Mouse (Mus musculus): Measurements from ENCODE around the gene Npcd. TPM values are rescaled to one million over a fixed set of nuclear protein-coding genes. Genes with fewer than 3 reads are reported as not detected.

The Npcd gene
- polyA plus RNA-seq, 1 experiment: 3.2 TPM

DNA sequence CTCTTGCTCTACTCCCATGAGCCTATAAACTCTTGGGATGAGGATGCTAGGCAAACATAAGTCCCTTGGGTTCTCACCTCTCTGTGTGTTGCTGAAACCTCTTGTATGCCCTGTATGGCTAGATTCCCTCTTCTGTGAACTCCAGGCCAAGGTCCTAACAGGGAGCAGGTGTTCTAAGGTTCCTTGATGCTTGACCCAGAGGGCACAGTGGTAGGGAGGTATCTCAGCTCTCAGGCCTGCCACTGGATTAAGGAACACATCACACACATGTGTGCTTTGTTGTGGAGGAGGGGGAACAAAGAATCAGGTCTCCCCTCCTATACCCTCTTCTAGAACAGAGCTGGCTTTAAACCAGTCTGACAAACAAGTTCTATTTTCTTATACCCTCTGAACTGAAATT is 56.3 kb downstream of the Npcd start, which contains the start of gene Dnal4:
Dnal4 (minus strand) TSS at position 101 of the 400 bp plus-strand sequence.
- Histone ChIP-seq H3K36me3 (ENCODE audit: control insufficient read depth, insufficient read depth) (no peaks in the 10 kb centered on the region), H3K4me2 (ENCODE audit: low read depth) (no peak within 1 kb of the TSS), H3K4me3 (no peak within 1 kb of the TSS), H3K79me2 (ENCODE audit: control insufficient read depth, insufficient read depth) (peaks cover 6% of the 10 kb centered on the region), H3ac (ENCODE audit: control insufficient read depth, insufficient read length) (no peak within 1 kb of the TSS), H3K27me3 (ENCODE audit: control insufficient read depth, insufficient read depth, insufficient read length) (peaks cover 12% of the 10 kb centered on the region)
- TF ChIP-seq POLR2A (IDR thresholded peaks at IDR 0.05; ENCODE audit: insufficient read length, low read depth) (no peak), SRF (IDR thresholded peaks at IDR 0.05; ENCODE audit: control insufficient read depth, insufficient read length, low read depth) (no peak), CEBPB (IDR thresholded peaks at IDR 0.05; ENCODE audit: insufficient read depth, poor library complexity, severe bottlenecking) (no peak), TCF12 (IDR thresholded peaks at IDR 0.05; ENCODE audit: insufficient read depth, poor library complexity, severe bottlenecking) (no peak), POLR2AphosphoS2 (IDR thresholded peaks at IDR 0.05; ENCODE audit: insufficient read length, low read depth) (no peak), USF1 (IDR thresholded peaks at IDR 0.05; ENCODE audit: low read depth) (no peak), TCF3 (IDR thresholded peaks at IDR 0.05; ENCODE audit: insufficient read length, low read depth) (no peak), E2F4 (IDR thresholded peaks at IDR 0.05; ENCODE audit: insufficient read depth) (no peak), MYOD1 (IDR thresholded peaks at IDR 0.05; ENCODE audit: control insufficient read depth in 1 of 3, insufficient read length in 2 of 3, low read depth in 2 of 3) (no peak), MAX (IDR thresholded peaks at IDR 0.05; ENCODE audit: low read depth) (no peak), MYOG (IDR thresholded peaks at IDR 0.05; ENCODE audit: control insufficient read depth in 1 of 3, insufficient read depth in 1 of 3, insufficient read length in 2 of 3, low read depth in 2 of 3) (no peak), REST (IDR thresholded peaks at IDR 0.05; ENCODE audit: insufficient read depth, insufficient read length) (no peak)

GRCm38 (mm10) chr15:79775662-79776061 is 58.4 kb downstream of the Npcd start:
- H3ac ChIP-seq (ENCODE audit: control insufficient read depth, insufficient read length): no peak overlapping the region
- TF ChIP-seq MYOG (IDR thresholded peaks at IDR 0.05; ENCODE audit: control insufficient read depth in 1 of 3, insufficient read depth in 1 of 3, insufficient read length in 2 of 3, low read depth in 2 of 3) (no peak), MAX (IDR thresholded peaks at IDR 0.05; ENCODE audit: low read depth) (no peak), MYOD1 (IDR thresholded peaks at IDR 0.05; ENCODE audit: control insufficient read depth in 1 of 3, insufficient read length in 2 of 3, low read depth in 2 of 3) (no peak), USF1 (IDR thresholded peaks at IDR 0.05; ENCODE audit: low read depth) (no peak)
- no peaks in the 10 kb centered on the region for H3K36me3 ChIP-seq (ENCODE audit: control insufficient read depth, insufficient read depth)
- no peak overlapping the region for H3K4me2 ChIP-seq (ENCODE audit: low read depth)
- no peak overlapping the region for H3K4me3 ChIP-seq
- no peaks in the 10 kb centered on the region for H3K27me3 ChIP-seq (ENCODE audit: control insufficient read depth, insufficient read depth, insufficient read length)
- peaks cover 10% of the 10 kb centered on the region for H3K79me2 ChIP-seq (ENCODE audit: control insufficient read depth, insufficient read depth)

DNA sequence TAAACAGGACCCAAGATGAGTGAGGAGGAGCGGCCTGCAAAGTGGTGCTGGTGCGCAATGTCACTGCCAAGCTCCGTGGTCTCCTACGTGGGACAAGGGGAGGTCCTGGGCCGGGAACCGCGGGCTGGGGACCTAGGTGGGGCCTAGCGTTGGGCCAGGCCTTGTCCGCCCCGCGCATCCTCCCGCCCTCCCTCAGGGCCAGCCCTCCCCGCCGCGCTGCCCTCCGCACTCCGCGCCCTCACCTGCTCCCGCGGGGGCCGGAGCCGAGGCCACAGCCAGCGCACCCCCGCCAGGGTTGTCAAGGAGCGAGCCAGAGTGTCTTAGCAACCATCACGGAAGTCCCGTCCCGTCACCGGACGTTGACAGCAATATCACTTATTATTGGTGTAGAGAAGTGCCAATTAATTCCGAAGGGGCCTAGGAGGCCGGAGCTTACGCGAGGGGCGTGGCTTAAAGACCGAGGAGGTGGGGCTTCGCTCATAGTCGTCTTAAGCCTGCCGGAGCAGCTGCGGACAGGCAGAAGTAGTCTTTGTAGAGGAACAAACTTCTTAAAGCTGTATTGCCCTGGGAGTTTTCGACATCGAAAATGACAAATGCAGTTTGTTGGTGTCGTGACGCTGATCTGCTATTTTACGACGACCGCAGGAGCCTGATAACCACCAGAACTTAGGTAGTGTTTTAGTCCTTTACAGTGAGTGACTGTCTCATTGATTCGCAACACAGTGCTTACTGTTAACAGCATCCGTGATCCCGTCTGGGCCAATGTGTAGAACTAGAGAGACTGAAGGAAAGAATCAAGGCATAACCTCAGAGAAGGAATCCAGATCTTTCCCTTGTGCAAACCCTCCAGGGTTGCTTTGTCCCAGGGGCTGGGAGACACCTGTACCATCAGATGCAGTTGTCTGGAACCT is 59.7 kb downstream of the Npcd start:
- TF ChIP-seq TCF3 (IDR thresholded peaks at IDR 0.05; ENCODE audit: insufficient read length, low read depth): peak; percentile 11
- TF ChIP-seq POLR2A (IDR thresholded peaks at IDR 0.05; ENCODE audit: insufficient read length, low read depth): peak; percentile 71
- peak; percentile 40 for TF ChIP-seq MAX (IDR thresholded peaks at IDR 0.05; ENCODE audit: low read depth)
- no peak for TF ChIP-seq USF1 (IDR thresholded peaks at IDR 0.05; ENCODE audit: low read depth)
- TF ChIP-seq POLR2AphosphoS2 (IDR thresholded peaks at IDR 0.05; ENCODE audit: insufficient read length, low read depth): peak; percentile 74
- peak in 2 of 3 experiments; percentile 1 to 71 for TF ChIP-seq MYOD1 (IDR thresholded peaks at IDR 0.05; ENCODE audit: control insufficient read depth in 1 of 3, insufficient read length in 2 of 3, low read depth in 2 of 3)
- TF ChIP-seq SRF (IDR thresholded peaks at IDR 0.05; ENCODE audit: control insufficient read depth, insufficient read length, low read depth): no peak
- peak; percentile 17 to 52 (median 28) for TF ChIP-seq MYOG (IDR thresholded peaks at IDR 0.05; ENCODE audit: control insufficient read depth in 1 of 3, insufficient read depth in 1 of 3, insufficient read length in 2 of 3, low read depth in 2 of 3)
- Histone ChIP-seq H3K4me2 (ENCODE audit: low read depth) (peak overlapping the region; percentile 97), H3K27me3 (ENCODE audit: control insufficient read depth, insufficient read depth, insufficient read length) (no peaks in the 10 kb centered on the region), H3K79me2 (ENCODE audit: control insufficient read depth, insufficient read depth) (peaks cover 19% of the 10 kb centered on the region), H3K36me3 (ENCODE audit: control insufficient read depth, insufficient read depth) (no peaks in the 10 kb centered on the region), H3K4me3 (peak overlapping the region; percentile 50), H3ac (ENCODE audit: control insufficient read depth, insufficient read length) (peak overlapping the region; percentile 60)

GRCm38 (mm10) chr15:79770629-79771240 is 63.3 kb downstream of the Npcd start:
- Histone ChIP-seq H3K4me3 (no peak overlapping the region), H3ac (ENCODE audit: control insufficient read depth, insufficient read length) (no peak overlapping the region), H3K79me2 (ENCODE audit: control insufficient read depth, insufficient read depth) (peaks cover 27% of the 10 kb centered on the region), H3K4me2 (ENCODE audit: low read depth) (peak overlapping the region; percentile 59), H3K36me3 (ENCODE audit: control insufficient read depth, insufficient read depth) (no peaks in the 10 kb centered on the region), H3K27me3 (ENCODE audit: control insufficient read depth, insufficient read depth, insufficient read length) (no peaks in the 10 kb centered on the region)
- TF ChIP-seq SRF (IDR thresholded peaks at IDR 0.05; ENCODE audit: control insufficient read depth, insufficient read length, low read depth) (peak; percentile 89), CEBPB (IDR thresholded peaks at IDR 0.05; ENCODE audit: insufficient read depth, poor library complexity, severe bottlenecking) (0 out of 2 replicates have a peak, but pooled peaks have one; percentile 4), E2F4 (IDR thresholded peaks at IDR 0.05; ENCODE audit: insufficient read depth) (no peak)

DNA sequence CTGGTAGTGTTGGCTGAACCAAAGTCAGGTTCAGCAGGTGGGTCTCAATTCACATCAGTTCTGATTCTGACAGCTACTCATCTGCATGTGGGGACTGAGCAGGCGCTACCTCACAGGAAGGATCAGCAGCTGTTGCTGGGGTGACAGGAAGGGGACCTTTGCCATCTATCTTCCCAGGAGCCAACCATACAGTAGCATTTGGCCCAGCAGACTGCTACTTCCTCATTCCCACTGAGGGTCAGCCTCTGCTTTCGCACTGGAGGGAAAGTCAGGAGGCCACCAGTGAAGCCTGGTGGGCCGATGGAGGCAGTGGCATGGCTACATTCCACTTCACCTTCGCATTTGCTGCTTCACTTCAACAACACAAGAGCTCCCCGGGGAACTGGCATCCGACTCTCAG is 65.7 kb downstream of the Npcd start:
- Histone ChIP-seq H3K4me3 (no peak overlapping the region), H3K79me2 (ENCODE audit: control insufficient read depth, insufficient read depth) (peaks cover 21% of the 10 kb centered on the region), H3K36me3 (ENCODE audit: control insufficient read depth, insufficient read depth) (no peaks in the 10 kb centered on the region), H3K27me3 (ENCODE audit: control insufficient read depth, insufficient read depth, insufficient read length) (no peaks in the 10 kb centered on the region), H3ac (ENCODE audit: control insufficient read depth, insufficient read length) (no peak overlapping the region), H3K4me2 (ENCODE audit: low read depth) (no peak overlapping the region)
- TF ChIP-seq TCF12 (IDR thresholded peaks at IDR 0.05; ENCODE audit: insufficient read depth, poor library complexity, severe bottlenecking): no peak
- peak in 1 of 3 experiments; percentile 20 for TF ChIP-seq MYOG (IDR thresholded peaks at IDR 0.05; ENCODE audit: control insufficient read depth in 1 of 3, insufficient read depth in 1 of 3, insufficient read length in 2 of 3, low read depth in 2 of 3)

Data from myocyte (in vitro differentiated cells).